In the genomic region with DNA sequence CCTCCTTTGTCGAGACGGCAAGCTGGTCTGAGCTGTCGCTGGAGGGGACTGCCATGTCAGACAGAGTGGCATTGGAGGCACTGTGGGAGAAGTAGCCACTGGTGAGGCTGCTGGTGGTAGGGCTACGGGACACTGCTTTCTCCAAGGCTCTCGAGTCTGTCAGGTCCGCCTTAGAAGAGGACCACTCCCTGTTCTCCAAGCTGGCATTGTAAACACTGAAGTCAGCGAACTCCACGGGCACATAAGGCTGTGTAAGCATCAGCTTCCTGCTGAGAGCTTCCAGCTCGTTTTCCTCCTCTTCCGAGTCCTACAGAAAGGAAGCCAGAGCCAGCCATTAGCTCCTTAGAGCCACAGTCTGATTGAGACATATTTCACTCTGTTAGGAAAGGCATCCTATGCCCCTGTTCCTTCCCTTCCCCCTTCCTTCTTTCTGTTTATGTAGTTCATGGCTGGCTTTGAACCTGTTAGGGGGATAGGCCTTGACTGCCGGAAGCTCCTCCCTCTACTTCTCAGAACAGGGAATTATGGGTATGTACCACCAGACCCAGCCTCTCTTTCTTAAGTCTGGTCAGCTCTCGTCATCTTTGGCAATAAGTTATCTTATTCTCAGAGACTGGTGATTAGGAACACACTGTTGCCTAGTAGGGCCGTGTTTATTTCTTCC, we compare ENCODE assay signal across 20 mouse cellular contexts. TPM values are rescaled to one million over a fixed set of nuclear protein-coding genes. Genes with fewer than 3 reads are reported as not detected.
DNase-seq lines count a peak whose midpoint lies in the region; TF ChIP-seq lines count a peak whose summit lies in the region.
"Had no signal": no experiment of that assay in that cellular context is flagged by ENCODE, and none has a peak within 500 bp of the region (broad histone marks: within the 10 kb centered on the region; RNA-seq: fewer than 3 reads in every experiment).

No protein-coding gene starts in this region.

- no peaks in the 10 kb centered on the region for H3K36me3 ChIP-seq in thymus, adult 2 months (ENCODE audit: control insufficient read depth, insufficient read depth, low read length)

- TF ChIP-seq CTCF in thymus, adult 2 months (IDR thresholded peaks at IDR 0.05; ENCODE audit: borderline replicate concordance, control insufficient read depth, extremely low read depth, insufficient read depth, low read length, poor library complexity) = no peak

- intact Hi-C loops in heart, postnatal 10 days (cut with DNase I) = no loop called here

- 94% methylated on average over 13 of the region's 13 CpGs for WGBS in thymus, adult 2 months

- no peak overlapping the region for H3K4me3 ChIP-seq in thymus, adult 2 months (ENCODE audit: control insufficient read depth, insufficient read depth, low read length)
- H3K4me3 ChIP-seq: gastrocnemius, adult 2 months; hindbrain, embryonic 12.5 days; midbrain, embryonic 12.5 days; neural tube, embryonic 15.5 days had no signal

- peak; percentile 88 for DNase-seq in heart, adult 11 months
- DNase-seq in heart, postnatal 10 days = no peak
- peak; percentile 66 to 79 for DNase-seq in lung, adult 18-20 months
- peak; percentile 69 for DNase-seq in lung, postnatal 10 days
- DNase-seq in thymus, adult 2 months = no peak
- no peak for DNase-seq in thymus, adult 18-20 months
- no peak for DNase-seq in ovary, postnatal 36 days (ENCODE audit: low spot score)
- DNase-seq: adrenal gland, postnatal 25 days; cerebellum, adult 9-10 months; gastrocnemius, adult 2 months; heart, postnatal 14 days; kidney, adult 18-20 months; layer of hippocampus, adult 9-11 months; thymus, postnatal 25 days had no signal

- no peak for TF ChIP-seq POLR2A in thymus, adult 2 months (IDR thresholded peaks at IDR 0.05; ENCODE audit: control insufficient read depth, extremely low read depth, insufficient read depth, low read length, poor library complexity)

- no peak overlapping the region for H3K27ac ChIP-seq in thymus, adult 2 months (ENCODE audit: control insufficient read depth, insufficient read depth, low read length)
- H3K27ac ChIP-seq: gastrocnemius, adult 2 months; hindbrain, embryonic 12.5 days; kidney, postnatal 0 days; liver, embryonic 14.5 days; midbrain, embryonic 12.5 days; neural tube, embryonic 15.5 days had no signal

- H3K27me3 ChIP-seq in thymus, adult 2 months (ENCODE audit: control insufficient read depth, insufficient read depth, low read length) = no peaks in the 10 kb centered on the region
- H3K27me3 ChIP-seq: hindbrain, embryonic 12.5 days; midbrain, embryonic 12.5 days; neural tube, embryonic 15.5 days; Patski had no signal

- no peaks in the 10 kb centered on the region for H3K4me1 ChIP-seq in thymus, adult 2 months (replicated peaks; ENCODE audit: control insufficient read depth, insufficient read depth, low read length)
- H3K4me1 ChIP-seq: hindbrain, embryonic 12.5 days; midbrain, embryonic 12.5 days; neural tube, embryonic 15.5 days had no signal

RNA-seq across cellular contexts. Expression of gene Nup153, which starts 25.0 kb away (rescaled TPM):
- 10 to 100 TPM; 39.2 to 45.0 TPM for total RNA-seq in heart, postnatal 10 days (2021)
- polyA plus RNA-seq in thymus, adult 2 months (2012; rRNA removed) = 164 and 182 TPM in 2 replicates

Comparison
In these comparisons a context has a peak if more than half of its experiments do, and no peak if none do; other contexts are left out.
1. DNase-seq: peak in heart, adult 11 months (single experiment), lung, adult 18-20 months (2 of 2) and lung, postnatal 10 days (single experiment); none in heart, postnatal 10 days (0 of 2), thymus, adult 2 months (single experiment), thymus, adult 18-20 months (0 of 2) and ovary, postnatal 36 days (single experiment).